Mouse (Mus musculus) megakaryocyte, embryonic 14.5 days (primary cell): ENCODE data around the gene Zfp523.

Experiments used
- FLI1 ChIP-seq: IDR thresholded peaks from 2 replicates; pipeline ENCODE4 v1.6.1; 2012; ENCODE audit warnings: low read length, inconsistent platforms, mixed read lengths
- GATA1 ChIP-seq: IDR thresholded peaks from 3 replicates; pipeline ENCODE4 v1.6.1; 2012; ENCODE audit warnings: mixed read lengths, low read length, inconsistent platforms, borderline replicate concordance

DNA sequence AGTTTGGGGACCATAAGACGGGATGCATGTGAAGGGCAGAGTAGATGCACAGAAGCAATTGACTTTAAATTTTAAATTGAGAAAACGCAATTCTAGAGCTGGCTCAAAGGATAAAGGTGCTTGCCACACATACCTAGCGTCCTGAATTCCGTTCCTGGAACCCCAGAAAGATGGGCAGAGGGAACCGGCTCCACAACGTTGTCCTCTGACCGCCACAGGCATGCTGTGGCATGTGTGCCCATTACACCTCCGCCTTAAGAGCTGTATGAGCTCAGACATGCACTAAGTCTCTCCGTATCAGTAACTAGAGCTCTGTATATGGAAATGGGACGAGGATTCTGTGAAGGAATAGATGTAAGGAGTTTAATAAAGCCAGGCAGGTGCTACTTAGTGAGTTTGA lies 47.7 kb downstream of the Zfp523 start:
- TF ChIP-seq GATA1 (no peak), FLI1 (no peak)
